Mouse (Mus musculus): ENCODE results near the gene Uba1.

- TF ChIP-seq CTCF (IDR thresholded peaks at IDR 0.05; ENCODE audit: extremely low read depth, insufficient read length, insufficient replicate concordance, low read depth, low read length) (no peak), POLR2A (IDR thresholded peaks at IDR 0.05; ENCODE audit: low read depth, low read length) (no peak)
These were observed 45.7 kb downstream of the Uba1 start, which contains the start of gene Usp11 for GRCm38 (mm10) chrX:20703741-20704290.

Measured in small intestine, adult 2 months (tissue).